Mouse (Mus musculus) heart, adult 2 months (tissue): ENCODE data around the gene Ank3.

Source experiments
- CTCF ChIP-seq: fragments of 200-600 bp; IDR thresholded peaks from 2 replicates; pipeline ENCODE4 v1.8.1; 2022; ENCODE audit warnings: antibody characterized with exemption, mild to moderate bottlenecking, moderate library complexity
- EP300 ChIP-seq: fragments of 200-500 bp; IDR thresholded peaks from 2 replicates; pipeline ENCODE4 v1.6.1; 2011; ENCODE audit warnings: low read depth, low read length, control low read depth; ENCODE audit not compliant: insufficient read depth
- POLR2A ChIP-seq: fragments of 200-500 bp; IDR thresholded peaks from 2 replicates; pipeline ENCODE4 v1.6.1; 2011; ENCODE audit warnings: mild to moderate bottlenecking, low read depth, low read length, control low read depth; ENCODE audit not compliant: insufficient read depth

- TF ChIP-seq POLR2A = no peak
- no peak for TF ChIP-seq EP300
- TF ChIP-seq CTCF = no peak
These were observed 272.4 kb downstream of the Ank3 start for GRCm38 (mm10) chr10:69670959-69671358.
